Mouse (Mus musculus) forebrain, embryonic 13.5 days (tissue): ENCODE data around the gene Emx2. TPM values are rescaled to one million over a fixed set of nuclear protein-coding genes. Genes with fewer than 3 reads are reported as not detected.

Source experiments
- ATAC-seq: fragments of 200-750 bp; cut with Nextera tagmentation; 2 replicates; pipeline ENCODE4 v1.8.0; 2017
- H3K27ac ChIP-seq: fragments of 300-500 bp; sonication (generic); 2 replicates; pipeline ENCODE4 v1.5.1; 2015; ENCODE audit warnings: inconsistent platforms, mild to moderate bottlenecking, moderate library complexity
- H3K27me3 ChIP-seq: fragments of 300-500 bp; sonication (generic); 2 replicates; pipeline ENCODE4 v1.6.1; 2015; ENCODE audit warnings: mild to moderate bottlenecking, inconsistent platforms
- H3K36me3 ChIP-seq: fragments of 300-500 bp; sonication (generic); 2 replicates; pipeline ENCODE4 v1.6.1; 2015; ENCODE audit warnings: mild to moderate bottlenecking, inconsistent platforms; ENCODE audit not compliant: poor library complexity, severe bottlenecking
- H3K4me1 ChIP-seq: fragments of 300-500 bp; sonication (generic); 2 replicates; pipeline ENCODE4 v1.6.1; 2015; ENCODE audit warnings: inconsistent platforms
- H3K4me2 ChIP-seq: fragments of 300-500 bp; sonication (generic); 2 replicates; pipeline ENCODE4 v1.6.1; 2015; ENCODE audit warnings: inconsistent platforms, mild to moderate bottlenecking, moderate library complexity
- H3K4me3 ChIP-seq: fragments of 300-500 bp; sonication (generic); 2 replicates; pipeline ENCODE4 v1.5.1; 2015; ENCODE audit warnings: mild to moderate bottlenecking, inconsistent platforms
- H3K9ac ChIP-seq: fragments of 300-500 bp; sonication (generic); 2 replicates; pipeline ENCODE4 v1.6.1; 2015; ENCODE audit warnings: mild to moderate bottlenecking, inconsistent platforms
- H3K9me3 ChIP-seq: fragments of 300-500 bp; sonication (generic); replicated peaks from 2 replicates; pipeline ENCODE4 v1.6.1; 2016; ENCODE audit warnings: inconsistent platforms
- WGBS: fragments of 180-500 bp; shearing (Covaris S2); methylation state at CpG from one replicate; pipeline ENCODE4 v1.1.7; 2015; 5-methylcytosine and 5-hydroxymethylcytosine counted together
- polyA plus RNA-seq: library from polyadenylated mRNA; unstranded; fragments of >200 nt; fragmentation: Nextera tagmentation; extraction: Ambion mirVana; gene quantifications from 2 replicates; pipeline ENCODE4 v1.2.1, GENCODE M21; 2015

Emx2 gene
- polyA plus RNA-seq, 1 experiment from 2014 or later: 29.8 TPM

DNA sequence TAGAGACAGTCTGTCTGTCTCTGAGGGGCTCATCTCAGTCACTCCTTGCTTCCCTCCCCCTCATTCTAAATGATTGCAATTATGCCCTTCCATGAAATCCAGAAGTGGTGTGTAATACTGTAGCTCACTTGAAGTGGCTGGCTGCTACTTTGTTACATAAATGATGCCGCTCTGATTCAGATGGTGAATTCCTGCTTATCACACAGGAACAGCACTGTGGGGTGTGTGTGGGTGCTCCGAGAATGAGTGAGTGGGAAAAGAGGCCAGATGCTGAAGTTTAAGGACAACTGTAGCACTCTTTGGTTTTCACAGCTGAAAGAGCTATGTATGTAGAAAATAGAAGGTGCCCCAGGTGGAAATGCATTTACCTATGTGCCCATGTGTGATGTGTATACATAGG lies 14.7 kb downstream of the Emx2 start:
- WGBS: 96% methylated on average over 2 of the region's 2 CpGs
- Histone ChIP-seq H3K9me3 (no peaks in the 10 kb centered on the region), H3K4me3 (no peak overlapping the region), H3K27me3 (peaks cover 37% of the 10 kb centered on the region), H3K9ac (no peak overlapping the region), H3K36me3 (no peaks in the 10 kb centered on the region), H3K4me1 (peaks cover 34% of the 10 kb centered on the region), H3K4me2 (no peak overlapping the region), H3K27ac (no peak overlapping the region)
- ATAC-seq: no peak

DNA sequence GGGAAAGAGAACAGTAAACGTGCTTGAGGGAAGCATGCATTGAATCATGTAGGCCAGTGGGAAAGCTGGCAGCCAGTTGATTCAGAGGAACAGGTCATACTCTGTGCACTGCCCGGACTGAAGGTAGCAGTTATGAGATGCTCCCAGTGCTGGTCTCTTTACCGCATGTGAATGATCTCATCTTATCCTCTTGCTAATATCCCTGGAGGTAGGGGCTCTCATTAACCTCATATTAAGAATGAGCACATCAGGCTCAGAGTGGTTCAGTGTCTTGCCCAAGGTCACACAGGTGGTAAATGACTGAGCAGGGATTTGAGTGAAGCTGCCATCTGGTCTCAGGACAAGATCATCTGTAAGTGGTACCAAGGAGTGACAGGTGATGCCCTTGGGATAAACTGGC lies 21.7 kb downstream of the Emx2 start:
- Histone ChIP-seq H3K9me3 (no peaks in the 10 kb centered on the region), H3K4me2 (no peak overlapping the region), H3K27ac (no peak overlapping the region), H3K36me3 (no peaks in the 10 kb centered on the region), H3K4me3 (no peak overlapping the region), H3K4me1 (no peaks in the 10 kb centered on the region), H3K27me3 (no peaks in the 10 kb centered on the region), H3K9ac (no peak overlapping the region)
- WGBS: 89% methylated on average over 3 of the region's 3 CpGs
- ATAC-seq: no peak

DNA sequence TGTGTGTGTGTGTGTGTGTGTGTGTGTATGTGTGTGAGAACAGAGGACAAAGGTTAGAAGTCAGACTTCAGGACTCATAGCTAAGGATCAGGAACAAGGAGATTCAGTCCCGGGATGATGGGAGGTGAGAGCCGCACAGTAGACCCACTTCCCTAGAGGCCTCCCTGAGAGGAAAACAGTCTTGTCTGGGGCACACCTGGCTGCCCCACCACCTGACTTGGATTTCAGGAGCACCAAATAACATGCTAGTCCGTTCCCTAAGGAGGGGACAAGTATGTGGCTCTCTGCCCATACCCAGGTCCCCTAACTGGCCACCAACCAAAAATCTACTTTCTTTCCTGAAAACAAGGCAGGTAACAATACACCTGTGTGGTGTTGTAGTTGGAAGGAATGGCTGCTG lies 22.4 kb downstream of the Emx2 start:
- H3K9me3 ChIP-seq: no peaks in the 10 kb centered on the region
- 91% methylated on average over 3 of the region's 3 CpGs for WGBS
- no peak overlapping the region for H3K27ac ChIP-seq
- no peak for ATAC-seq
- H3K4me3 ChIP-seq: no peak overlapping the region
- H3K36me3 ChIP-seq: no peaks in the 10 kb centered on the region
- H3K4me2 ChIP-seq: no peak overlapping the region
- H3K4me1 ChIP-seq: no peaks in the 10 kb centered on the region
- H3K9ac ChIP-seq: no peak overlapping the region
- H3K27me3 ChIP-seq: no peaks in the 10 kb centered on the region

DNA sequence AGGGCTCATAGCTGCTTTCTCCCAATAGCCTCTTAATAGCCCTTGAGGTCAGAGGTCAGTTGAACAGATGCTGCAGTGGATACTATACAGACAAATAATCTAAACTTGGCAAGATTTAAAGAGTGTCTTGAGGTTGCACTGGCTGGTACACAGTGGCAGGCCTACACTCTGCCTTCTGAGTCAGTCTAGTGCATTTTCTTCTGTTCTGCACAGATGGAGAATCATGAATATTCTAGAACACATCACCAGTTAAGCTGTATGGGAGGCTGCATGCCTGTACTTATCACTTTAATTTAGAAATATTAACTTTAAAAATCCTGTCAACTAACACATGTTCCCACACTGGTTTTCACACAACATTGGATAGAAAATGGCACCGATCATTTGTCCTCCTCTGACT lies 34.1 kb downstream of the Emx2 start:
- H3K27me3 ChIP-seq: no peaks in the 10 kb centered on the region
- H3K9ac ChIP-seq: no peak overlapping the region
- no peak overlapping the region for H3K27ac ChIP-seq
- no peaks in the 10 kb centered on the region for H3K36me3 ChIP-seq
- H3K4me2 ChIP-seq: no peak overlapping the region
- H3K9me3 ChIP-seq: no peaks in the 10 kb centered on the region
- WGBS: 84% methylated on average over 1 of the region's 1 CpGs
- H3K4me3 ChIP-seq: no peak overlapping the region
- H3K4me1 ChIP-seq: no peaks in the 10 kb centered on the region
- no peak for ATAC-seq

DNA sequence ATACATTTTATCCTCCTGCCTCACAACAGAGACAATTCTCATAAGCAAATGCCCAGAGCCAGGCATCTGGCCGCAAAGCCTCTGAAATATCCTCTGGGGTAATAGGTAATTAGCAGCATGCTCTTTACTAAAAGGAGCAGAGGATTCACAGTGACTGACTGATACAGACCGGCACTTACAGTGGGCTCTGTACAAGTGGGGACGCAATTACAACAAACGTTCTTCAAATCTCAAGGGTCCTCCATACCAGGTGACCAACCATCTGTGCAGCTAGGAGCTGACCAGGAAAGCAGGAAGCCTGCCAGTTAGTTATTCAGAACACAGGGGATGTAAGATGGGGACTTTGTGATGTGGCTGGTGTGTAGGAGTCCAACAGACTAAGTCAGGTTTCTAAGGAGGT lies 38.7 kb downstream of the Emx2 start:
- H3K9ac ChIP-seq: no peak overlapping the region
- no peaks in the 10 kb centered on the region for H3K27me3 ChIP-seq
- no peak for ATAC-seq
- no peaks in the 10 kb centered on the region for H3K9me3 ChIP-seq
- no peak overlapping the region for H3K4me3 ChIP-seq
- no peaks in the 10 kb centered on the region for H3K36me3 ChIP-seq
- no peak overlapping the region for H3K4me2 ChIP-seq
- H3K4me1 ChIP-seq: no peaks in the 10 kb centered on the region
- H3K27ac ChIP-seq: no peak overlapping the region
- WGBS: 64% methylated on average over 4 of the region's 4 CpGs

DNA sequence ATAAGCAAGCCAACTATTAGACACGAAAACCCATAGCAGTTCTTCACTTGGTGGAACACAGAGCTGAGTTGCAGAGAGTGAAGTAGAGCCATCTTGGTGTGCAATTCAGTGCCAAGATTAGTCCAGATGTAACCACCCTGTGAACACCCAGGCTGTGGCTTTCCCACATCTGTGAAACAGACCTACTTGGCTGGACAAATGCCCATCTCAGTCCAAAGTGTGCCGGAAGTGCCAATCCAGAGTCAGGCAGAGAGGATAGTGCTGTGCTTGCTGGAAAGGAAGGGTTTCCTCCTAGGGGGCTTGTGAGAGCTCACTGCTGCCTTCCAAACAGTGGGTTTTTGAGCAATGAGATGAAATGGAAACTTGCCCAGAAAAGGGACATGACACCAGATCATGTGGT lies 50.7 kb downstream of the Emx2 start:
- WGBS: 97% methylated on average over 2 of the region's 2 CpGs
- no peak for ATAC-seq
- Histone ChIP-seq H3K4me1 (no peaks in the 10 kb centered on the region), H3K9ac (no peak overlapping the region), H3K4me2 (no peak overlapping the region), H3K36me3 (no peaks in the 10 kb centered on the region), H3K27ac (no peak overlapping the region), H3K4me3 (no peak overlapping the region), H3K9me3 (no peaks in the 10 kb centered on the region), H3K27me3 (no peaks in the 10 kb centered on the region)

DNA sequence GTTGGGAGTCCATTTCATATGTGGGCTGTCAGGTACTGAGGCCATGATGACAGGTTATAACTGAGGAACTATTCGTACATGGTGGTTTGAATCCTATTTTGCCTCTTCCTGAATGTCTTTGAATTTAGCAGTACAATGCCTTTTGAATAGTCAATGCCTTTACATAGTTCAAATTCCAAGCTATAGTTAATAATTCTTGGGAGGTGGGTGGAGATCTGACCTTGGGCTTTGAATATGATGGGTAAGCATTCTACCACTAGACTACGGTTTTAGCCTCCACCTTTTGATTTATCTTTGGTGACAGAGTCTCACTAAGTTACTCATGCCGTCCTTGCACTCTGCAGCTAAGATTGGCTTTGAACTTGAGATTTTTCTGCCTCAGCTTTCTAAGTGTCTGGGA lies 55.0 kb downstream of the Emx2 start:
- no peak for ATAC-seq
- Histone ChIP-seq H3K9ac (no peak overlapping the region), H3K27ac (no peak overlapping the region), H3K27me3 (no peaks in the 10 kb centered on the region), H3K4me3 (no peak overlapping the region), H3K4me2 (no peak overlapping the region), H3K4me1 (no peaks in the 10 kb centered on the region), H3K36me3 (no peaks in the 10 kb centered on the region), H3K9me3 (no peaks in the 10 kb centered on the region)
- 79% methylated on average over 3 of the region's 3 CpGs for WGBS

Other genes with a start within 250 kb of the Emx2 start
- gene Kcnk18, start 239.2 kb upstream of the Emx2 start, polyA plus RNA-seq: not detected in 2 replicates
- 26.1 and 28.6 TPM in 2 replicates for gene Slc18a2, start 197.5 kb upstream of the Emx2 start, polyA plus RNA-seq
- 5.0 and 7.9 TPM in 2 replicates for gene Rps12-ps3, start 136.1 kb upstream of the Emx2 start, polyA plus RNA-seq
- gene Pdzd8, start 112.6 kb upstream of the Emx2 start, polyA plus RNA-seq: 8.4 and 9.4 TPM in 2 replicates